Mouse (Mus musculus): Measurements from ENCODE around the gene Gm20594. TPM values are rescaled to one million over a fixed set of nuclear protein-coding genes. Genes with fewer than 3 reads are reported as not detected.

The Gm20594 gene
- not detected in 2 replicates for polyA plus RNA-seq (2015; fragmentation: Nextera tagmentation; extraction: Ambion mirVana)

- Histone ChIP-seq H3K9ac (no peak within 1 kb of the TSS), H3K27me3 (no peaks in the 10 kb centered on the region), H3K36me3 (no peaks in the 10 kb centered on the region), H3K4me2 (no peak within 1 kb of the TSS), H3K9me3 (no peaks in the 10 kb centered on the region), H3K27ac (no peak within 1 kb of the TSS), H3K4me1 (no peaks in the 10 kb centered on the region), H3K4me3 (no peak within 1 kb of the TSS)
- WGBS: 60% methylated on average over 1 of the region's 1 CpGs
- no peak for ATAC-seq (ENCODE audit: insufficient number of reproducible peaks, low FRiP score, low TSS enrichment, low read depth)
Observed at GRCm38 (mm10) chr6:79817616-79818015, at the start of gene Gm20594. Gm20594 (plus strand) TSS chr6:79817916.

GRCm38 (mm10) chr6:79818114-79818513 is 398 bp downstream of the Gm20594 start:
- Histone ChIP-seq H3K4me2 (no peak overlapping the region), H3K27ac (no peak overlapping the region), H3K27me3 (no peaks in the 10 kb centered on the region), H3K9me3 (no peaks in the 10 kb centered on the region), H3K36me3 (no peaks in the 10 kb centered on the region), H3K9ac (no peak overlapping the region), H3K4me1 (no peaks in the 10 kb centered on the region), H3K4me3 (no peak overlapping the region)
- 87% methylated on average over 4 of the region's 4 CpGs for WGBS
- ATAC-seq (ENCODE audit: insufficient number of reproducible peaks, low FRiP score, low TSS enrichment, low read depth): no peak

- WGBS: 80% methylated on average over 4 of the region's 4 CpGs
- no peak overlapping the region for H3K9ac ChIP-seq
- H3K27ac ChIP-seq: no peak overlapping the region
- no peaks in the 10 kb centered on the region for H3K9me3 ChIP-seq
- no peak overlapping the region for H3K4me3 ChIP-seq
- no peak for ATAC-seq (ENCODE audit: insufficient number of reproducible peaks, low FRiP score, low TSS enrichment, low read depth)
- no peaks in the 10 kb centered on the region for H3K36me3 ChIP-seq
- no peaks in the 10 kb centered on the region for H3K4me1 ChIP-seq
- H3K4me2 ChIP-seq: no peak overlapping the region
- H3K27me3 ChIP-seq: no peaks in the 10 kb centered on the region
Observed at GRCm38 (mm10) chr6:79833845-79834244, 16.1 kb downstream of the Gm20594 start.

GRCm38 (mm10) chr6:79846829-79847228 is 29.1 kb downstream of the Gm20594 start:
- Histone ChIP-seq H3K36me3 (no peaks in the 10 kb centered on the region), H3K4me1 (no peaks in the 10 kb centered on the region), H3K27ac (no peak overlapping the region), H3K9me3 (no peaks in the 10 kb centered on the region), H3K4me2 (no peak overlapping the region), H3K27me3 (no peaks in the 10 kb centered on the region), H3K4me3 (no peak overlapping the region), H3K9ac (no peak overlapping the region)
- ATAC-seq (ENCODE audit: insufficient number of reproducible peaks, low FRiP score, low TSS enrichment, low read depth): no peak
- 98% methylated on average over 1 of the region's 1 CpGs for WGBS

Other genes with a start within 250 kb of the Gm20594 start
- 2.6 and 4.4 TPM in 2 replicates for gene Lrrtm4, start 201.0 kb downstream of the Gm20594 start, polyA plus RNA-seq (2015; fragmentation: Nextera tagmentation; extraction: Ambion mirVana)

All from limb, embryonic 15.5 days (tissue).